Mouse (Mus musculus) retina, postnatal 1 day (tissue): Measurements from ENCODE around the gene Phactr2.

Experiments used
- DNase-seq: peaks from one replicate; pipeline ENCODE4 v3.0.0-alpha.2; 2012

Gene Phactr2

DNA sequence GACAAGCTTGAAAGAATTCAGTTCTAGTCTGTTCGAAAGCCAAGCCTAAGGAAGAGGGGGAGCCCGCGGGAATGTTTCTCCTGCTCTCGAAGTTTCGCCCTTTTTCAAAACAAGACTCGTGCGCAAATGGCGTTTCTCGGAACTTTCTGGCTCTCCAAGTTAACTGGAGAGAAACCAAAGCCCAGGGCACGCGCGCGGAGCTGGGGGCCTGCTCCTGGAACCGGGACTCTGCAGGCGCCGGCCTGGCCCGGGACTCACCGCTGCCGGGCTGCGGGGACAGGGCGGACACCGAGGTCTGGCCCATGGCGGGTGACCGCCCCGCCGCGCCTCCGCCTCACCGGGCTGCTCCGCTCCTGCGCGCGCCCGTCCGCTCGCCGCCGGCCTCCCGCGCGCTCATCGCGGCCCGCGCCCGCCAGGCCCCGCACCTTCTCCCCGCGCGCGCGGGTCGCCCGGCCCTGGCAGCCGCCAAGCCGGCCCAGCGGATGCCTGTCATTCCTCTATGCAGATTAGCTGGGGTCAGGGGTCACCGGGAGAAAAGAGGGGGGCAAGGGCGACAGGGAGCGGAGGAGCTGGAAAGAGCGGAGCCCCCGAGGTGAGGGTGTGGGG is 150.3 kb downstream of the Phactr2 start:
- peak; percentile 92 for DNase-seq

GRCm38 (mm10) chr10:13323139-13323805 is 150.9 kb downstream of the Phactr2 start:
- peak; percentile 55 for DNase-seq

DNA sequence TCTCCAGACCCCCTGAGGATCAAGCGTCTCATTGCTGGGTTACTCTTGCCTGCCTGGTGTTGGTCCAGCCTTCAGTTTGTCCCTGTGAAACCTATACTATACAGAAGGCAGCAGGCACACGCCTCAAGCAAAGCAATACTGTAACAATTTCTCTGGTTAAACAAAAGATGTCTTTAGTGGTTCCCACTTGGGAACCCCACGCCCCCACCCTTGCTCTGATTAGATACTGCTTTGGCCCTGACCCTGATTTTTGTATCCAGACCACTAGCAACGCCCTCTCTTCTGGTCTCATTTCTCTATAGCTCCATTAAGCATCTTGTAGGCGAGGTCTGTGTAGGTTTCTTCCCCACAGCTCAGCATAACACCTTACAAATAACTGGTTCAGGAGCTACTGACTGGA is 159.2 kb downstream of the Phactr2 start:
- DNase-seq = no peak

DNA sequence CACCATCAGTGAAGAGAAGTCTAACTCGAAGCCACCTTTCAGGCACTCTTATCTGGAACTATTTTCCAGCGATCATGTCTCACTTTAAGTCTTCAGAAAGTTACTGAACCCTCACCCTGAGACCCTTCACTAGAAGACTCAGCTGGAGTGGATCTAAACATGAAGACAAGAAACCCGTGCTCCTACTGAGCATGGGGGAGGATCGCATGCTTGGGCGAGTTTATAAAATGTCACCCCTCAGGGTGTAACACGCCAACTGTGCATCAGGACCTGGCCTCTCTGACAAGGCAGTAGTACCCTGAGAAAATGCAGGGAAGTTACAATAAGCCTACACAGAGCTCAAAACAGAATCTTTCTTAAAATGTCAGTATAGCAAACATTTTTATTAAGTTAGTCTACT is 161.6 kb downstream of the Phactr2 start:
- no peak for DNase-seq

- DNase-seq = no peak
Observed at GRCm38 (mm10) chr10:13311612-13312011, 162.6 kb downstream of the Phactr2 start.

DNA sequence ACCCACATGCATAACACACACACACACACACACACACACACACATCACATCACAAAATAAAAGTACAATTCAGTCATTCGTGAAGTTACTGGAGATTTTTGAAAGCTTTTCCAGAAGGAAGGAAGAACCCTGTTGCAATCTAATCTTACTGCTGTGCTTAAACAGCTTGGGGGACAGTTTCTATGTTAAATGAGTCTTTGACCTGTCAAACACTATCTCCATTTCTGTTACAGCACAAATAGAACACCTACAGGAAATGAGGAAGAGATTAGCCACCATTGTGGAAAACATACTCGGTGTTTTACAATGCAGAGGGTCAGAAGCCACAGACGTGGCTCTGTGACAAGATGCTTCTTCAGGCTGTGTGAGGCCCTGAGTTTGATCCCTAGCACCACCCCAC is 164.1 kb downstream of the Phactr2 start:
- DNase-seq = no peak

DNA sequence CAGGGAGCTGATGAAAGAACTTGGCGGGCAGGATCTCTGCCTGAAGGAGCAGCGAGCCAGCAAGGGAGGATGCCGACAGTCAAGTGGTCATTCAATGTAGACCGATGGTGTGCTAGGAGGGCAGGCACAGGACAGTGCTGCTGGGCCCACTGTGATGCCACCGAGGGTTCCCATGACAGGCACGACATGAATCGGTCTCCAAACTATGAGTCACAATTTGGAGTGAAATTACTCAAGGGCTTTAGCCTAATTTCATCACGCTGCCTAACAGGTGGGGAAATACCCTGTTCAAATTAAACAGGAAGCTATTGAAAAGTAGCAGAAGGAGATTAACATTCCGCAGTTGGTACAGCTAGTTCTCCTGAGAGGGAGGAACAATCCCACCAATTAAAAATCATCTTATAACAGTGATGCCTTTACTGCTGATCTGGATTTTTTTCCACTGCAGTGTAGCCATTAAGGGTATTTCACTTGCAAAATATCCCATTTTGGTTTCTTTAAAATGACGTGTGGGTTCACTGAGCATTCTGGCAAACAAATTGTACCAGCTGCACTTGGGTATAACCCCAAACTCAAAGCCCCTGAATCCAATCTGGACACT is 169.5 kb downstream of the Phactr2 start:
- no peak for DNase-seq

- no peak for DNase-seq
Observed at GRCm38 (mm10) chr10:13303271-13304265, 170.6 kb downstream of the Phactr2 start.

DNA sequence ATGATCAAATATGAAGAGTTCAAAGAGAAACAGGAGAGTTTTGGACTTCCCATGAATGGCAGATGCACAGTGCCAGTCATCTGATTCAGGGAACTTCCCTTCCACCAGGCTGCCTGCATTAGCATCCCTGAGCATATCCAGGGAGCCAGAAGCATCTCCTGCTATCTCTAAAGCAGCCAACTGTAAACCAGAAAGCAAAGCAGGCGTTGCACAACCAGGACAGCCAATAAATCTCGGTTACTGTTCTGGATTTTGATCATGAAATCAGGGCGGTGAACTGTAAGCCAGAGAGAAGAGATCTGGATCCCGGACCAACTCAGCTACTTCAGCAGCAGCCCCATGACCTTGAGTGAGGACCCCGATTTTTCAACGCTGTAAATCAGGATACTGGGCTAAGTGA is 173.6 kb downstream of the Phactr2 start:
- no peak for DNase-seq

DNA sequence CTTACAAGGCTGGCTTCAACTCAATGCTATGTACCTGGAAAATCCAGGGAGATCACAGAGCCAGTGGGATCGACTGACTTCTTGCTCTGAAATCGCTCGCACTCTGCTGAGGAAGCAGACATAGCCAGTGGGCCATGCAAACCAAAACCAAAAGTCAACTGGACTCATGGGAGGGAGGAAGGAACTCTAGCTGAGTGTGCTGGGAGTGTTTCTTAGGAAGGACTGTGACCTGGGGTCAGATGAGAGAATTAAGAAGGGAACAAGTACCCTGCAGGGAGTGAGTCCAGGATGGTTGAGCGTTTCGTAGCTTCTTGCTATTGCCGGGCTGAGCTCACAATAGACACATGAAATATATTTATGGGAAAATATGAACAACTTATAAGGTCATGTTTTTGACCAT is 174.0 kb downstream of the Phactr2 start:
- no peak for DNase-seq

DNA sequence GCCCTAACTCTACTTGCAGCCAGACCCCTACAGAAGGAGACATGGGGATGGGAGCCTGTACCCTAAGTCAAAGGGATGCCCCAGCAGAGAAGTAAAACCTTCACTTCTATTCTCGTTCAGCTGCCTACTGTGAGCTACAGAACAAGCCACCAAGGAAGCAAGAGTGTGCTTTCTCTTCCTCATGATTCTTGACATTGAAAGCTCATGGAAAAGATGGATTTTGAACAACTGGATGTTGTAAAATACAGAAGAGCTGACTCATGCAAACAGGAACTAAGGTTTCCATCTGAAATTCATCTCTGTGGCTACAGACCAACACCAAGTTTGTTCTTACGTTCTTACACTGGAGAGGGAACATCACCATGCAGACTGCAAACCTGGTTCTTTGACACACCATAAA is 179.3 kb downstream of the Phactr2 start:
- no peak for DNase-seq

- DNase-seq = no peak
Observed at GRCm38 (mm10) chr10:13292026-13292425, 182.2 kb downstream of the Phactr2 start.

DNA sequence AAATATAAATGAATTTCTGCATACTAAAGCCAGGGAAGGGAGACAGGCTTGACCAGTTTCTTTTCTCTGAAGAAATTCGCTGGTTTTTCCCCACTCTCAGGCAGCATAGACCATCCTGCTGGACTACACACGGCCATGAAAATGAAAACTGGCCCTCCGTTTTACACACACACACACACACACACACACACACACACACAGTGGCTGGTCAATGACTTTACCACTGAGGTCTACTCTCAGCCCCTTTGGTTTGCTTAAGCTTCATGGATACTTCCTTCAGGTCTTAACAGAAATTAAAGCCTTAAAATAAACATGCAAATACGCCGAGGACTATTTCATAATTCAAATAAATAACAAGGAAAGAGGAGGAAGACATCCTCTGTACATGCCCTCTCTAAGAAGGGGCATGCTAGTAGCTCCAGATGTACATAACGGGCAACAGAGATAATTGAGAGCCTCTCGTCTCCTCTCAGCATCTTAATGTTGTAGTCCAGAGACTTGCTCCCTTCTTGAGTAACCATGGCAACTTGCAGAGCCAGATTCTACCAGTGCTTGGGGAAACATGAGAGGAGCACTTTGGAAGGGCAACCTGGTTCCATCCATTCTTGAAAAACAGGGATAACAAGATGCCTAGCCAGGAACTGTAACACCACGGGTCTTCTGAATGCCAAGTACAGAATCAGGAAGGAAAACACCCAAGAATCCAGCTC is 184.8 kb downstream of the Phactr2 start:
- no peak for DNase-seq

DNA sequence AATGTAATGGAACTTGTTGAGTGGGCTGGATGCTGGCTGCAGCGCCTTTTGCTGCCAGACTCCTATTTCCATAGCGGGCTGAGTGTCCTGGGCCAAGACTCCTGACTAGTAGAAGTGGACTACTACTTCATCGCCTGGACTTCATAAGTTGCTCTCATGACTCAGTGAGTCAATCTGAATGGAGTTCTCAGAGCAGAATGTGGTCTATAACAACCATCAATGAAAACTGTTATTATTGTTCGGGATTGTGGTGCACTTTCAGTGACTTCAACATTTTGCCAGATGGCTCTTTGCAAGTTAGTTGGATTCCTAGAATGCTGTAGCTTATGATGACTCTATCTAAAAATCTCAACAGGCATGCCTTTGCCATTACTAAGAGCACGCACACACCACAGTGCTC is 185.9 kb downstream of the Phactr2 start:
- DNase-seq = no peak

- no peak for DNase-seq
Observed at GRCm38 (mm10) chr10:13283441-13283840, 190.8 kb downstream of the Phactr2 start.

DNA sequence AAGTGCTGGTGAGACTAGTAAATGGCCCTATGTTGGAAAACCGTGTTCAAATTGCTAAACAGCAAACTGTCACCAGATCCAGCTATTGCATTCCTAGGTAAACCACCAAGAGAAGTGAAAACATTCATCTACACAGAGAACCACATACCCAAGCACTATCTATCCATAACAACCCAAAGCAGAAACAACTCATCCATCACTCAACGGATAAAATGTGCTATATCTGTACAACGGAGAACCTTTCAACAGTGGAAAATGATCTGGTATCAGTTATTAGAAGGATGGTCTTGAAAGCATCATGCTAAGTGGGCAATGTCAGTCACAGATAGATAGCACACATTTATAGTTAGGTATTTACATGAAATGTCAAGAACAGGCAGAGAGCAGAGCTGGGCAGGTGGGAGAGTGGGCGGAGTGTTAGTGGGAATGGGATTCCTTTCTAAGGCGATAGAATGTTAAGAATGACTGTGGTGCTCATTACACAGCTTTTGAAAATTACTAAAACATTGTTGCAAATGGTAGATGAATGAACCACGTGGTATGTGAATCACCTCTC is 193.8 kb downstream of the Phactr2 start:
- no peak for DNase-seq

DNA sequence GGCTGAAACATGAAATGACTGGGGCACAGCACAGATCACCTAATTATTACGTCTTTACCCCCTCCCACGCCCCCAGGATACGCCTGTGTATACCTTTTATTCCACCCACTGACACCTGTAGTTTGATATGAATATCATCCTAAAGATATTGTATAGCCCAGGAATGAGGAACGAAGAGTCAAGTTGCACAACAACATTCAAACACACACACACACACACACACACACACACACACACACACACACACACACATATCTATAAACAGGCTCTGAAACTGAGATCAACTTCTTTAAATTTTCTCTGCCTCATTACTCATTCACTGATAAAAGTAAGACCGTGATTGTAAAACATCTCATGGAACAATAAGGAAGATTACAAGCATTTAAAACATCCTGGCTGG is 197.9 kb downstream of the Phactr2 start:
- DNase-seq = no peak

- DNase-seq = no peak
Observed at GRCm38 (mm10) chr10:13275152-13275551, 199.1 kb downstream of the Phactr2 start.

DNA sequence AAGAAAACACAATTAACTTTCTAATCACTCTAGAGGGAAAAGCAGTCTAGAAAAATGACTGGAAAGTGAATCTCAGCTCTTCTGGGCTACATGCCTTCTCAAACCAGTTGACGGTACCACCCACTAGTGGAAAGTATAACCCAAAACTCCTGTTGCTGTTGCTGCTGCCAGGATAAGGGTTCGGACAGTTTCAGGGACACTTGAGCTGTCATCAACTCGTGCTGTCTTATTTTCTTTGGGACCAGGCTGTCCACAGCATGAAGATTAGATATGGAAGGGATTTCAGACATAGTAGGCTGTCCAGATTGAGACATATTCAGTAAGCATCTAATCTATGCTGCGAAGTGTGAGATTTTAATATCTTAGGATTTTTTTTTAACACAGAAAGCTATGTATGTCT is 199.5 kb downstream of the Phactr2 start:
- no peak for DNase-seq

DNA sequence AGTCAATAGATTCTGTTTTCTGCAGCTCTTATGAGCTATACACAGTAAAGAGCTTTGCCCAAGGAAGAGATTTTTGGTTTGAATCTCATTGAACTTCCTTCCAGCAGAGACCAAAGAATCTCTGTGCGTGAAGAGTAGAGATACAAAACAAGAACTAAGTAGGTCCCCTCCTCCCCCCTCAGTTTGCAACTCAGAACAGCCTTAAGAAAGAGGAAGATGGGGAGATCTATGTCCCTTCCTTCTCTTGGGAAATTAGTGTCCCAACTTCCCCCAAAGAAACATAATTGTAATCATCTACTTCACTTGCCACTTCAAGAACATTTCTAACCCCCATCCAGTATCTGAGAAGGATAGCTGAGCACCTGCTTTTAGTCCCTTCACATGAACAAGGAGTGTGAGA is 200.5 kb downstream of the Phactr2 start:
- DNase-seq = no peak

GRCm38 (mm10) chr10:13271716-13272115 is 202.5 kb downstream of the Phactr2 start:
- DNase-seq = no peak

GRCm38 (mm10) chr10:13271099-13271498 is 203.1 kb downstream of the Phactr2 start:
- no peak for DNase-seq
